Mouse (Mus musculus): ENCODE data around the gene Ctnnb1. TPM values are rescaled to one million over a fixed set of nuclear protein-coding genes. Genes with fewer than 3 reads are reported as not detected.

Gene Ctnnb1
- polyA plus RNA-seq, 1 experiment: 82.5 TPM

- no peak for DNase-seq (ENCODE audit: low read depth)
These were observed 1.9 kb upstream of the Ctnnb1 start for GRCm38 (mm10) chr9:120926939-120927606.

DNA sequence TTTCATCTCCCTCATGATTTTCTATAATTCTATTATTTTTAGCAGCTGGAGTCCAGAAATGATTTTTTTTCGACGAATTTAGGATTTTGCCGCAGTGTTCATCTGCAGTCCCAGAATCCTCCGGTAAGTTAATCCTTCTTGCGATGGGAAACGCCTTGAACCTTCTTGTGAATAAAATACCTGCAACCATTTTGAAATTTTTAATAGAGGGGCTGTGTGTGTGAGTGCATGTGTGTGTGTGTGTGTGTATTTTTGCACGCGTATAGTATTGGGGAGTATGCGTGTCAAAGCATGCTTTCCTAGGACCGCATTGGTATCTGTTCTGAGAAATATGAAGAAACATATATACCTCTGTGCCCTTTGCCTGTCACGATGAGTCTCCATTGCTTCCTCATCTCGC lies 1.0 kb downstream of the Ctnnb1 start:
- no peak for DNase-seq (ENCODE audit: low read depth)

GRCm38 (mm10) chr9:120930811-120931210 lies 1.8 kb downstream of the Ctnnb1 start:
- no peak for DNase-seq (ENCODE audit: low read depth)

DNA sequence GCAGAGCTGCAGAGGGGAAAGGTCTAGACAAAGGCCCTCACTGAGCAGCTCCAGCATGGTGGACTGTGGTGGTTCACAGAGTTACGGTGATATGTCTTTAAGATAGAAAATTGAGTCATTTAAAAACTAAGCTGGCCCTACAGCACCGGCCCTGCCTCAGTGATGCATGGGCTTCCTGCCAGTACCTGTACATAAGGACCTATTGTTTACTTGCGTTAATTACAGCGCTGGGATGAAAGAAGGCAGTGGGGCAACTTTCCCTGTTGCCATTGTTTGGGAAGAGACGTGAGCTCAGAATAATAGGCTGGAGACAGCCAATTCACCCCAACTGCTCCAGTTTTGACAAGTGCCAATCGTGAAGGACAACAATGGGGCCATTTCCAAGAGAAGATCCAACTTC lies 3.4 kb downstream of the Ctnnb1 start:
- DNase-seq (ENCODE audit: low read depth): no peak

DNA sequence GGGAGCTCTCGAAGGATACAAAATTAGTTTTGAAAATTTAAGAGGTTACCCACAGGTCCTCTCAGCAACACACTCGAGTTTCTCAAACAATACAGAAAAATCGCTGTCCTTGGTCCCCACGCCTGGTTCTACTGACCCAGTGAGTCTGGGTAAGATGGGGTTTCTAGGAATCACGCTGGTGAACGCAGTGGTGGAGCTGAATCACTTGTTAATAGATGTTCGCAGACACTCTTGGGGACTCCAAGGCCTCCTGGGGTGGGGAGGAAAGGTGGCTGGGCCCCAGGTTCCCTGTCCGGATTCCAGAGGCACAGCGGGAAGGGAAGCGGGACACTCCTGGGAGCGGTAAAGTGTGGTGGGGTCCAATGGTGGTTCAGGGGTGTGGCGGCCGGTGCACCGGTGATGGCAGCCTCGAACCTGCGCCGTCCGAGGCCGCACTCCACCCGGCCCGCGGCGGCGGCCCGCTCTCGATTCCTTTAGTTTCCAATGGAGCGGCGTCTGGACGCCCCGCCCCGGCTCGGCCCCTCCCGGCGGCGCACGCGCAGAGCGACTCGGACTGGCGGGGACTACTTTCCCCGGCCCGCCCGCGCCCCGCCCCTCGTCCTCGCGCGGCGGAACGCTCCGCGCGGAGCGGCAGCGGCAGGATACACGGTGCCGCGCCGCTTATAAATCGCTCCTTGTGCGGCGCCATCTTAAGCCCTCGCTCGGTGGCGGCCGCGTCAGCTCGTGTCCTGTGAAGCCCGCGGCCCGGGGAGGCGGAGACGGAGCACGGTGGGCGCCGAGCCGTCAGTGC lies 4.0 kb downstream of the Ctnnb1 start:
- no peak for DNase-seq (ENCODE audit: low read depth)

DNA sequence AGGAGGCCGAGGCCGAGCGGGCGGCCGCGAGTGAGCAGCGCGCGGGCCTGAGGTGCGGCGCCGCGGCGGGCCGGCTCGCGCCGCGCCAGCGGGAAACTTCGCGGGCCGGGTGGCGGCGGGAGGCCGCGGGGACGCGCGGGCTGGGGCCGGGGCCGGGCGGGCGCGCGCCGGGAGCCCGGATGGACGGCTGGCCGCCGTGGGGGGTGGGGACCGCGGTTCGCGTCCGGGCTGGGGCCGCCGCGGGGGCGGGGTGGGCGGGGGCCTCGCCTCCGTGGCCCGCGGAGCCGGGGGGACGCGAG lies 4.5 kb downstream of the Ctnnb1 start:
- no peak for DNase-seq (ENCODE audit: low read depth)

GRCm38 (mm10) chr9:120933886-120934758 lies 5.1 kb downstream of the Ctnnb1 start:
- DNase-seq (ENCODE audit: low read depth): no peak

- no peak for DNase-seq (ENCODE audit: low read depth)
These were observed 6.0 kb downstream of the Ctnnb1 start for GRCm38 (mm10) chr9:120934821-120935633.

DNA sequence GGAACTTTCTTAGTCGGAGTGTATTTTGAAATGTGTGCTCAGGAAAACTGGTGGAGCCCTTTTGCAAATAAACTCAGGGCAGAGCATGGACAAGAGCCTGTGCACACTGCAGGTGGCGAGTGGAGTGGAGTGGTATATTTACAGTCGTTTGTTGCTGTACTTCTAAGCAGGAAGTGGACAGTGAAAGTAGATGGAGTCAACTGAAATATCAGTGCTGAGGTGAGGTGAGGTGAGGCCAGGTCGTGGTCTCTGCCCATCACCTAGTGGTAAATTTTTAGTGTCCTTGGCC lies 6.6 kb downstream of the Ctnnb1 start:
- DNase-seq (ENCODE audit: low read depth): no peak

DNA sequence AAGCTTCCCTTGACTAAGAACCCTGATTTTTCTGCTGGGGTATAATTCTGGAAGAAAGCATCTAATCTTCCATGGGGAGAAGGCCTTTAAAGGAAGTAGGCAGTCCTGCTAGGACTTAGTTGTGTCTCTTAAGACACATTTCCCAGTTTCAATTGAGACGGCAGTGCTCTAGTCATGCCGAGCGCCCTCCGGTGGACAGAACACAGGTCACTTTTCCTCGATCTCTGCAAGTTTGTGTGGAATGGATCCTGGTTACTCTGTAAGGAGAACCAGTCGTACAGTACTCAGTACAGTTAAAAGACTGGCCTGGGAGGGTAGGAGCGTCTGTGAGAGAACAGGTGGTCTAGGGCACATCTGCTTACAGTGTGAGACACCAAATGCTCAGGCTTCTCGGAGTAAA lies 7.3 kb downstream of the Ctnnb1 start:
- no peak for DNase-seq (ENCODE audit: low read depth)

GRCm38 (mm10) chr9:120940858-120941257 lies 11.8 kb downstream of the Ctnnb1 start:
- no peak for DNase-seq (ENCODE audit: low read depth)

GRCm38 (mm10) chr9:120943757-120944156 lies 14.7 kb downstream of the Ctnnb1 start:
- DNase-seq (ENCODE audit: low read depth): no peak

DNA sequence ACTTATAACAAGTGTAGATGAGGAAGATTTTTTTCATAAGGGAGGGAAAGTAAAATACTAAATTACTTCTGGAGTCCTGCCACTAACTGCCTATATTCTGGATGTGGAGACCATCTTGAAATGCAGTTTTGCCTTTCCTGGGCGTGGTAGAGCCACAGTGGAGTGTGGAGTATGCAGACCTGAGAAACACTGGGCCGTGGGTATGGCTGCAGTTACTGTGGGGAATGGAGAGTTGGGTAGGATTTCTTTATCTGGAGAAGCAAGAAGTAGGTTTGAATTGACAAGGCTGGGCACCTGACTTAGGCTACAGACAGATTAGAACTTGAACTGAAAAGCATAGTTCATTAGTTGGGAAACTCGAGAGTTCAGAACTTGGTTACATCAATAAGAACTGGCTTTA lies 15.2 kb downstream of the Ctnnb1 start:
- no peak for DNase-seq (ENCODE audit: low read depth)

- DNase-seq (ENCODE audit: low read depth): no peak
These were observed 17.1 kb downstream of the Ctnnb1 start for GRCm38 (mm10) chr9:120946131-120946530.

- no peak for DNase-seq (ENCODE audit: low read depth)
These were observed 19.8 kb downstream of the Ctnnb1 start for GRCm38 (mm10) chr9:120948832-120949231.

GRCm38 (mm10) chr9:120950761-120951160 lies 21.7 kb downstream of the Ctnnb1 start:
- no peak for DNase-seq (ENCODE audit: low read depth)

DNA sequence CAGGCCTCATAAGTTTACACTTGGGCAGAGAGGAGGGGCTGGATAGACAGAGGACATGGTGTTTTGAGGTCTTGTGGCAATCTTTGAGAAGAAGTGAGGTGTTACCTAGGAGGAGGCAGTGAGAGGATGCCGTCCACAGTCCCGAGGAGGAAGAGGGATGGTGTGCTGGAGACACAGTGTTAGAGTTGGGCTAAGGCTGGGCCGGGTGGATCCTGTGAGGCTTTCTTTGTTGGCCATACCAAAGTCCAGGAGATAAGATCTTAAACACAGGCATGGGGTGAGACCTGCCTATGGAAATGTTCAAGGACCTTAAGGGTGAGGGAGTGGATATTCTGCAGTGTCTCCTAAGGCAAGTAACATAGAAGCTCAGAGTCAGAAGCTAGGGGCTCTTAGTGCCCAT lies 22.9 kb downstream of the Ctnnb1 start:
- no peak for DNase-seq (ENCODE audit: low read depth)

DNA sequence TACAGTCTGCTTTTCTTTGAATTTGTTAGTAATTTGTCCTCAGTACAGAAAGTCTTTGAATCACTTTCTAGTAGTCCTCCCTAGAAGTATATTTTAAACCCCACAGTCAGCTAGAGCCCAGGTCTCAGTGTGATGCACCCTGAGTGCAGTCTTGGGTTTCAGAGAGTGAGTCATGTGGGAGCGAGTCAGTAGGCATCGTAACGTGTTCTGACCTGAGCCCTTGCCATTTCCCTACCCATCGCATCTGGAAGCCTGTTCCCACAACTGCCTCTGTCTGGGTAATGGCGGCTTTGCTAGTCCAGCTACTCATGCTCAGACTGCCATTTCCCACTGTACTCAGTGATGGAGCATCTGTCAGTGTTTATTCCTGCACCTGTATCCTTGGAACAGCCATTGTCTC lies 29.0 kb downstream of the Ctnnb1 start:
- no peak for DNase-seq (ENCODE audit: low read depth)

GRCm38 (mm10) chr9:120958560-120958959 lies 29.5 kb downstream of the Ctnnb1 start:
- DNase-seq (ENCODE audit: low read depth): no peak

- no peak for DNase-seq (ENCODE audit: low read depth)
These were observed 30.2 kb downstream of the Ctnnb1 start for GRCm38 (mm10) chr9:120959225-120959624.

GRCm38 (mm10) chr9:120960611-120961010 lies 31.6 kb downstream of the Ctnnb1 start:
- DNase-seq (ENCODE audit: low read depth): no peak

DNA sequence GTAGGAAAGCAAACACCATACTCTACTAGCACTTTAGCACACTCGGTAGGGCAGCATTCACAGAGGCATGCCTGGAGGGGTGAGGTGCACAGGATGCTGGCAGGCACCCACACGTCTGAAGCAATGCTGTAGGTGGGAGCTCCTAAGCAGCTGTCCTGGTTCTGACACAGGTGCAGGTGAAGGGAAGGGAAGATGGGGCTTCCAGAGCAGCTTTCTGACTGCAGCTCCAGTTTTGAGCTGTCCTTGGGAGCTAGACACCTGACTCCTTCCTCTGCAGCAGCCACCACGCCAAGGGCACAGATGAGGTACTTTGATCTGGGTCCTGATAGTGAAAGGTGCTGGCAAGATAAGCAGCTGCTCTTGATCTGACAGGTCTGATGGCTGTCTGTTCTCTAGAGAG lies 32.5 kb downstream of the Ctnnb1 start:
- DNase-seq (ENCODE audit: low read depth): no peak

Measured in gonadal fat pad, adult 2 months (tissue).